Comparison of ENCODE assay signal across 16 mouse cellular contexts in the genomic region with DNA sequence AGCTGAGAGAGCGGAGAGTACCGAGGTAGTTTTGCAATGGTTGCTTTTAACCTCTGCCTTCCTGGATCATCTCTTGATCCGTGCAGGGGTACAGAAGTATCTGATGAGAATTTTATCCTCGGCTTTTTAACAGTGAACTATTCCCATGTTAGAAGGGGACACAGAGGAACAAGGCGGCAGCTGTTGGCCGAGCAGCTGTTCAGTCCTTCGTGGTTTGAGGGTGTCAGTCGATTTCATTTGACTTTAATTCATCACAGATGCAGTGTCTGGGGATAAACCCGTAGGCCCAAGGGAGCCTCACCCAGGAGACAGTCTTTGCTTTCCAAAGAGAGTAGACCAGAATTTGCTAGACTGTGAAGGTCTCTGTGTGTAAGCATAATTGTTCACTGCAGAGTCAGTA. TPM values are rescaled to one million over a fixed set of nuclear protein-coding genes. Genes with fewer than 3 reads are reported as not detected.
"Had no signal": no experiment of that assay in that cellular context is flagged by ENCODE, and none has a peak within 500 bp of the region (broad histone marks: within the 10 kb centered on the region; RNA-seq: fewer than 3 reads in every experiment).

No protein-coding gene starts in this region.

- DNase-seq: retina, postnatal 1 day; right cerebral cortex, adult 18-20 months; right cerebral cortex, postnatal 14 days; right cerebral cortex, postnatal 25 days; right cerebral cortex, postnatal 4 days; spleen, adult 18-20 months; thymus, adult 18-20 months; thymus, adult 2 months; thymus, postnatal 14 days; thymus, postnatal 25 days; thymus, postnatal 36 days; thymus, postnatal 4 days had no signal

- H3K4me1 ChIP-seq: neural tube, embryonic 15.5 days; stomach, embryonic 15.5 days had no signal

- H3K9ac ChIP-seq: neural tube, embryonic 15.5 days; stomach, embryonic 15.5 days had no signal

- H3K4me2 ChIP-seq: neural tube, embryonic 15.5 days; stomach, embryonic 15.5 days had no signal

- H3K27ac ChIP-seq: neural tube, embryonic 15.5 days; stomach, embryonic 15.5 days; stomach, postnatal 0 days had no signal

- H3K4me3 ChIP-seq: neural tube, embryonic 15.5 days; stomach, embryonic 15.5 days had no signal

- H3K27me3 ChIP-seq: neural tube, embryonic 15.5 days; stomach, embryonic 15.5 days had no signal

- H3K9me3 ChIP-seq: neural tube, embryonic 15.5 days; stomach, embryonic 15.5 days had no signal

RNA-seq across cellular contexts. Expression of gene Mxra7, which starts 43.7 kb away (rescaled TPM):
- total RNA-seq: neutrophil, adult 5-6 weeks had no signal
